Mouse (Mus musculus) myocyte (in vitro differentiated cells): ENCODE measurements around the gene Nat10. TPM values are rescaled to one million over a fixed set of nuclear protein-coding genes. Genes with fewer than 3 reads are reported as not detected.

Experiments
- H3K27me3 ChIP-seq: one replicate; pipeline ENCODE4 v1.6.1; 2011; ENCODE audit not compliant: control insufficient read depth, insufficient read depth, insufficient read length
- H3K36me3 ChIP-seq: one replicate; pipeline ENCODE4 v1.6.1; 2011; ENCODE audit not compliant: control insufficient read depth, insufficient read depth
- H3K4me2 ChIP-seq: one replicate; pipeline ENCODE4 v1.6.1; 2011; ENCODE audit warnings: low read depth, control low read depth
- H3K4me3 ChIP-seq: one replicate; pipeline ENCODE4 v1.5.1; 2011; ENCODE audit warnings: mild to moderate bottlenecking, control low read depth, moderate library complexity
- H3K79me2 ChIP-seq: one replicate; pipeline ENCODE4 v1.6.1; 2011; ENCODE audit not compliant: control insufficient read depth, insufficient read depth
- H3ac ChIP-seq: one replicate; pipeline ENCODE4 v1.6.1; 2011; ENCODE audit not compliant: control insufficient read depth, insufficient read length
- CEBPB ChIP-seq: IDR thresholded peaks from 2 replicates; pipeline ENCODE4 v1.6.1; 2011; ENCODE audit warnings: mild to moderate bottlenecking, moderate library complexity; ENCODE audit not compliant: poor library complexity, insufficient read depth, severe bottlenecking
- E2F4 ChIP-seq: IDR thresholded peaks from one replicate; pipeline ENCODE4 v1.6.1; 2011; ENCODE audit warnings: mild to moderate bottlenecking, control low read depth, moderate library complexity; ENCODE audit not compliant: insufficient read depth
- MAX ChIP-seq: IDR thresholded peaks from one replicate; pipeline ENCODE4 v1.6.1; 2011; ENCODE audit warnings: low read depth, mild to moderate bottlenecking, control low read depth
- MYOD1 ChIP-seq, 3 experiments: IDR thresholded peaks; one replicate each; pipeline ENCODE4 v1.6.1; 2011; ENCODE audit warnings: control low read depth in 2 of 3, low read depth in 2 of 3, mild to moderate bottlenecking in 2 of 3, moderate library complexity in 1 of 3; ENCODE audit not compliant: insufficient read length in 2 of 3, control insufficient read depth in 1 of 3
- MYOG ChIP-seq, 3 experiments: IDR thresholded peaks; one replicate each; pipeline ENCODE4 v1.6.1; 2011; ENCODE audit warnings: control low read depth in 2 of 3, low read depth in 2 of 3, mild to moderate bottlenecking in 2 of 3; ENCODE audit not compliant: insufficient read length in 2 of 3, control insufficient read depth in 1 of 3, insufficient read depth in 1 of 3
- POLR2A ChIP-seq: IDR thresholded peaks from one replicate; pipeline ENCODE4 v1.6.1; 2011; ENCODE audit warnings: low read depth, mild to moderate bottlenecking, control low read depth, moderate library complexity; ENCODE audit not compliant: insufficient read length
- POLR2AphosphoS2 ChIP-seq: IDR thresholded peaks from one replicate; pipeline ENCODE4 v1.6.1; 2011; ENCODE audit warnings: low read depth, control low read depth; ENCODE audit not compliant: insufficient read length
- REST ChIP-seq: IDR thresholded peaks from one replicate; pipeline ENCODE4 v1.6.1; 2011; ENCODE audit warnings: mild to moderate bottlenecking, control low read depth, moderate library complexity; ENCODE audit not compliant: insufficient read depth, insufficient read length
- SRF ChIP-seq: IDR thresholded peaks from one replicate; pipeline ENCODE4 v1.6.1; 2011; ENCODE audit warnings: low read depth; ENCODE audit not compliant: control insufficient read depth, insufficient read length
- TCF12 ChIP-seq: IDR thresholded peaks from one replicate; pipeline ENCODE4 v1.6.1; 2011; ENCODE audit warnings: mild to moderate bottlenecking, control low read depth; ENCODE audit not compliant: poor library complexity, insufficient read depth, severe bottlenecking
- TCF3 ChIP-seq: IDR thresholded peaks from one replicate; pipeline ENCODE4 v1.6.1; 2011; ENCODE audit warnings: low read depth, control low read depth; ENCODE audit not compliant: insufficient read length
- USF1 ChIP-seq: IDR thresholded peaks from one replicate; pipeline ENCODE4 v1.6.1; 2011; ENCODE audit warnings: low read depth, mild to moderate bottlenecking, control low read depth, moderate library complexity
- polyA plus RNA-seq: library from polyadenylated mRNA; unstranded; fragments of >200 nt; fragmentation: generic; extraction: Trizol; gene quantifications from one replicate; pipeline ENCODE4 v1.2.1, GENCODE M21; 2012; ENCODE audit warnings: missing spikeins

Gene Nat10
- polyA plus RNA-seq, 1 experiment = 20.6 TPM

DNA sequence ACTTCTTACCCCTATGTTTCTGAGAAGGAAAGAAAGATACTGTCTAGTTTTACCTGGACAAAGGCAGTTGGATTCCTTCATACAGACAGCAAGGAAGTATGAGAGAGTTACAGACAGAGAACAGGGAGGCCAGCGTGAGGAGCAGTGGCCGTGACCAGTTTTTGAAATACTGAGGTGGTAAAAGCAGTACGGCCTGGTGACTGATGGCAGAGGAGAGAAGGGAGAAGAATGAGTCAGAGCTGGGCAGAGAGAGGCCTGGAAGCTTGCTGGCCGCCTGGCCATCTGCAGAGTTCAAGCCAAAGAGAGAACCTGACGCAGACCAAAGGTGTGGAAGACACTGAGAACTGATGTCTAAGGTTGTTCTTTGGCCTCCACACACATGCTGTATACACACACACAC, 85.7 kb downstream of the Nat10 start:
- Histone ChIP-seq H3ac (no peak overlapping the region), H3K4me2 (no peak overlapping the region)
- TF ChIP-seq MYOD1 (IDR thresholded peaks at IDR 0.05; ENCODE audit: control insufficient read depth in 1 of 3, insufficient read length in 2 of 3, low read depth in 2 of 3) (no peak), E2F4 (no peak), REST (no peak), MAX (no peak), TCF3 (no peak), POLR2A (no peak), MYOG (IDR thresholded peaks at IDR 0.05; ENCODE audit: control insufficient read depth in 1 of 3, insufficient read depth in 1 of 3, insufficient read length in 2 of 3, low read depth in 2 of 3) (no peak), USF1 (no peak), CEBPB (no peak), POLR2AphosphoS2 (no peak), SRF (no peak), TCF12 (no peak)

DNA sequence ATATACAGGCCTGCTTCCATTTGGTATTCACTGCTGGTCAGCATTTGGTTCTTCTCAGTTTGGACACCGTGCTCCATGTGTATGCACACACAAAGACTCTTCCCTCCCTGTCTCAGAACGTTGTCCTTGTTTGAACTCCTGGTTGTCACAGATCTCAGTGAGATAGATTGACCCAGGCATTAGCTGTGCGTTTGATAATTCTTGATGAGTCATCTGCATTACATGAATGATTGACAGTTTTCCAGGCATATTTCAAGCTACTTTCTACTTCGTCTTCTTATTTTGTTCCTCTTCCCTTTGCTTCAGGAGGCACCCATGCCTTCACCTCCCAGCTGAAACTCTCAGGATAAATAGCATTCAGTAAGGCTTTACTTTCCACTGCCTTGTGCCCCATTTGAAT, 87.5 kb downstream of the Nat10 start:
- Histone ChIP-seq H3K27me3 (no peaks in the 10 kb centered on the region), H3K4me3 (no peak overlapping the region), H3K36me3 (no peaks in the 10 kb centered on the region), H3K4me2 (no peak overlapping the region), H3ac (no peak overlapping the region), H3K79me2 (no peaks in the 10 kb centered on the region)
- no peak for TF ChIP-seq POLR2AphosphoS2
- no peak for TF ChIP-seq TCF12
- no peak for TF ChIP-seq MYOG (IDR thresholded peaks at IDR 0.05; ENCODE audit: control insufficient read depth in 1 of 3, insufficient read depth in 1 of 3, insufficient read length in 2 of 3, low read depth in 2 of 3)
- TF ChIP-seq MYOD1 (IDR thresholded peaks at IDR 0.05; ENCODE audit: control insufficient read depth in 1 of 3, insufficient read length in 2 of 3, low read depth in 2 of 3) = no peak

More for the DNA sequence above, 85.7 kb downstream of the Nat10 start:
- Histone ChIP-seq H3K79me2 (no peaks in the 10 kb centered on the region), H3K27me3 (no peaks in the 10 kb centered on the region), H3K36me3 (no peaks in the 10 kb centered on the region), H3K4me3 (no peak overlapping the region)

DNA sequence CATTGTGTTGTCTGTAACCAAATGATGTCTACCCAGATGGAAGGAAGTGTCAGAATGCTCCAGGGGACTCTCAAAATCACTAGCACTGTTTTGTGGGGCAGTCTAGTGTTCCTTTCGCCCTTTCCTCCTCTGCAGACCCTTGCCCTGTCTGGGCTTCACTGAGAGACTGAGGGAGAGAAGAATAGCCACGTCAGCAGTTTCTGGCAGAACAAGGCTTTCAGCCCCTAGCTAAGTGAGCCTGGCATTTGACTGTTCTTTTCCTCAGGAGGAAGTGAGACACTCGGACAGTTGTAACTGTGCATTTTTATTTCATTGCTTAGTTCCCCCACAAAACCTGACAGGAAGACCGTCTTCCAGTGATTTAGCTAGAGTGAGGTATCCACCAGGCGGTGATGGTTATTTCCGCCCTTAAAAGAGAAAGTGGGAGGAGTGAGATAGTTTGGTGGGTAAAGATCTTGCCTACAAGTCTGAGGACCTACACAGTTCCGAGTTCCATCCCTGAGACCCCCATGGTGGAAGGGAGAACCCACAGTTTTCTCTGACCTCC, 88.4 kb downstream of the Nat10 start:
- no peak for TF ChIP-seq MYOG (IDR thresholded peaks at IDR 0.05; ENCODE audit: control insufficient read depth in 1 of 3, insufficient read depth in 1 of 3, insufficient read length in 2 of 3, low read depth in 2 of 3)
- no peak for TF ChIP-seq CEBPB
- no peak for TF ChIP-seq MAX
- TF ChIP-seq MYOD1 (IDR thresholded peaks at IDR 0.05; ENCODE audit: control insufficient read depth in 1 of 3, insufficient read length in 2 of 3, low read depth in 2 of 3) = no peak
- TF ChIP-seq SRF = no peak
- no peak for TF ChIP-seq REST
- no peak for TF ChIP-seq USF1
- no peak for TF ChIP-seq E2F4
- no peak for TF ChIP-seq TCF3
- no peak for TF ChIP-seq POLR2AphosphoS2
- TF ChIP-seq TCF12 = no peak
- no peak for TF ChIP-seq POLR2A
- Histone ChIP-seq H3K4me3 (no peak overlapping the region), H3ac (no peak overlapping the region), H3K79me2 (no peaks in the 10 kb centered on the region), H3K36me3 (no peaks in the 10 kb centered on the region), H3K27me3 (no peaks in the 10 kb centered on the region), H3K4me2 (no peak overlapping the region)

Other genes with a start within 250 kb of the Nat10 start
- gene Abtb2, start 195.0 kb downstream of the Nat10 start, polyA plus RNA-seq = 16.1 TPM
- gene Caprin1, start 36.4 kb upstream of the Nat10 start, polyA plus RNA-seq = 99.6 TPM
- 0.11 TPM for gene Lmo2, start 196.7 kb upstream of the Nat10 start, polyA plus RNA-seq